Mouse (Mus musculus): ENCODE data around the gene Lrrc17.

GRCm38 (mm10) chr5:21575210-21575550 is 31.8 kb downstream of the Lrrc17 start:
- TF ChIP-seq POLR2A (IDR thresholded peaks at IDR 0.05; ENCODE audit: extremely low read depth, insufficient read depth, low read length) (no peak), CTCF (IDR thresholded peaks at IDR 0.05; ENCODE audit: extremely low read depth, insufficient read depth, low read length) (no peak)
